In genomic region chr10:19356720-19357641, GRCm38 (mm10) we compare ENCODE assay signal across 10 mouse cellular contexts. TPM values are rescaled to one million over a fixed set of nuclear protein-coding genes. Genes with fewer than 3 reads are reported as not detected.
DNase-seq lines count a peak whose midpoint lies in the region; ATAC-seq and TF ChIP-seq lines count a peak whose summit lies in the region.
"Had no signal": no experiment of that assay in that cellular context is flagged by ENCODE, and none has a peak within 500 bp of the region (broad histone marks: within the 10 kb centered on the region; RNA-seq: fewer than 3 reads in every experiment).

No protein-coding gene starts in this region.

- peak overlapping the region; percentile 28 for H3K4me3 ChIP-seq in heart, embryonic 12.5 days
- H3K4me3 ChIP-seq in heart, adult 2 months, result no peak overlapping the region
- peak overlapping the region; percentile 41 for H3K4me3 ChIP-seq in forebrain, embryonic 12.5 days (replicated peaks)
- peak overlapping the region; percentile 52 for H3K4me3 ChIP-seq in midbrain, embryonic 10.5 days

- peaks cover 28% of the 10 kb centered on the region for H3K4me1 ChIP-seq in heart, embryonic 12.5 days (replicated peaks)
- no peaks in the 10 kb centered on the region for H3K4me1 ChIP-seq in heart, adult 2 months (ENCODE audit: control insufficient read depth, insufficient read depth, low read length)
- peaks cover 29% of the 10 kb centered on the region for H3K4me1 ChIP-seq in forebrain, embryonic 12.5 days
- H3K4me1 ChIP-seq in midbrain, embryonic 10.5 days, result peaks cover 47% of the 10 kb centered on the region

- intact Hi-C loops in heart, adult 2 months (cut with DNase I), result no loop called here

- TF ChIP-seq EP300 in heart, adult 2 months (IDR thresholded peaks at IDR 0.05; ENCODE audit: insufficient read depth, low read depth, low read length), result no peak

- no peak for TF ChIP-seq CTCF in heart, adult 2 months (IDR thresholded peaks at IDR 0.05)

- H3K4me2 ChIP-seq in heart, embryonic 12.5 days, result peak overlapping the region; percentile 53
- peak overlapping the region; percentile 47 for H3K4me2 ChIP-seq in forebrain, embryonic 12.5 days

- no peak overlapping the region for H3K9ac ChIP-seq in heart, embryonic 12.5 days
- H3K9ac ChIP-seq in heart, adult 2 months (ENCODE audit: low read depth, low read length), result no peak overlapping the region
- peak overlapping the region; percentile 21 for H3K9ac ChIP-seq in forebrain, embryonic 12.5 days

- no peaks in the 10 kb centered on the region for H3K36me3 ChIP-seq in heart, embryonic 12.5 days
- H3K36me3 ChIP-seq in heart, adult 2 months (ENCODE audit: control insufficient read depth, insufficient read depth, low read length), result no peaks in the 10 kb centered on the region
- no peaks in the 10 kb centered on the region for H3K36me3 ChIP-seq in forebrain, embryonic 12.5 days (replicated peaks)
- H3K36me3 ChIP-seq in midbrain, embryonic 10.5 days, result no peaks in the 10 kb centered on the region

- no peak for ATAC-seq in heart, embryonic 12.5 days (ENCODE audit: insufficient number of reproducible peaks, low FRiP score)
- ATAC-seq in CD4-positive, CD25-positive, alpha-beta regulatory T cell, adult 4 months, result peak; percentile 18
- ATAC-seq in forebrain, embryonic 12.5 days (ENCODE audit: low FRiP score), result peak; percentile 62

- no peak overlapping the region for H3K27ac ChIP-seq in heart, embryonic 12.5 days (ENCODE audit: poor library complexity, severe bottlenecking)
- no peak overlapping the region for H3K27ac ChIP-seq in heart, adult 2 months
- peak overlapping the region; percentile 2; the same call in 1 of the 2 replicates for H3K27ac ChIP-seq in forebrain, embryonic 12.5 days
- peak overlapping the region; percentile 42 for H3K27ac ChIP-seq in midbrain, embryonic 10.5 days (replicated peaks)

- H3K79me2 ChIP-seq in heart, adult 2 months (replicated peaks; ENCODE audit: control insufficient read depth, insufficient read depth, low read length), result no peaks in the 10 kb centered on the region

- WGBS in heart, embryonic 12.5 days, result under 1% methylated on average over 63 of the region's 63 CpGs
- 3% methylated on average over 63 of the region's 63 CpGs for WGBS in heart, adult 2 months
- under 1% methylated on average over 63 of the region's 63 CpGs for WGBS in forebrain, embryonic 12.5 days
- under 1% methylated on average over 63 of the region's 63 CpGs for WGBS in midbrain, embryonic 10.5 days

- H3K27me3 ChIP-seq in heart, embryonic 12.5 days (replicated peaks), result peaks cover 94% of the 10 kb centered on the region
- H3K27me3 ChIP-seq in heart, adult 2 months (ENCODE audit: control insufficient read depth, insufficient read depth, low read length), result peaks cover 25% of the 10 kb centered on the region
- peaks cover 97% of the 10 kb centered on the region for H3K27me3 ChIP-seq in forebrain, embryonic 12.5 days
- H3K27me3 ChIP-seq in midbrain, embryonic 10.5 days (ENCODE audit: low read depth, poor library complexity, severe bottlenecking), result peaks cover 100% of the 10 kb centered on the region
- H3K27me3 ChIP-seq: CH12.LX had no signal

- no peaks in the 10 kb centered on the region for H3K9me3 ChIP-seq in heart, embryonic 12.5 days (replicated peaks)
- no peaks in the 10 kb centered on the region for H3K9me3 ChIP-seq in forebrain, embryonic 12.5 days
- no peaks in the 10 kb centered on the region for H3K9me3 ChIP-seq in midbrain, embryonic 10.5 days (replicated peaks)

- no peak for TF ChIP-seq POLR2A in heart, adult 2 months (IDR thresholded peaks at IDR 0.05; ENCODE audit: insufficient read depth, low read depth, low read length)

- no peak for DNase-seq in heart, adult 2 months
- DNase-seq in midbrain, embryonic 10.5 days (ENCODE audit: low spot score), result peak; percentile 65
- no peak for DNase-seq in frontal cortex, postnatal 10 days (ENCODE audit: low spot score in 2 of 2)
- DNase-seq in MN1 (ENCODE audit: low spot score), result no peak
- no peak for DNase-seq in spleen, postnatal 36 days (ENCODE audit: low spot score in 2 of 2)
- DNase-seq: kidney, postnatal 10 days had no signal

RNA-seq across cellular contexts. Expression of gene Olig3, which starts 0.6 kb away (rescaled TPM):
- 0.08 TPM in 1 of 2 replicates, not detected in the other for polyA plus RNA-seq in heart, embryonic 12.5 days (2016; fragmentation: Nextera tagmentation; extraction: Ambion mirVana)
- not detected for total RNA-seq in heart, adult 2 months (2021)
- not detected in 2 replicates for polyA plus RNA-seq in heart, adult 2 months (2012; rRNA removed)
- polyA plus RNA-seq in CD4-positive, CD25-positive, alpha-beta regulatory T cell, adult 4 months (2017; shearing (Covaris generic)), result not detected
- polyA plus RNA-seq in forebrain, embryonic 12.5 days (2016; fragmentation: Nextera tagmentation; extraction: Ambion mirVana), result 34.1 and 34.3 TPM in 2 replicates
- 14.3 and 23.1 TPM in 2 replicates for polyA plus RNA-seq in midbrain, embryonic 10.5 days (2016; fragmentation: Nextera tagmentation; extraction: Ambion mirVana)
- total RNA-seq: CH12.LX had no signal

Comparison
In these comparisons a context has a peak if more than half of its experiments do, and no peak if none do; other contexts are left out.
1. H3K27ac ChIP-seq: peak in forebrain, embryonic 12.5 days (single experiment) and midbrain, embryonic 10.5 days (single experiment); none in heart, embryonic 12.5 days (single experiment) and heart, adult 2 months (single experiment).
2. RNA of gene Olig3, which starts 0.6 kb away (polyA plus RNA-seq): 34.1 to 34.3 TPM in forebrain, embryonic 12.5 days and 14.3 to 23.1 TPM in midbrain, embryonic 10.5 days; not detected in CD4-positive, CD25-positive, alpha-beta regulatory T cell, adult 4 months, 0.08 TPM in heart, embryonic 12.5 days and not detected in heart, adult 2 months; every median in the first group is over 10 times any median in the second.